Mouse (Mus musculus) frontal cortex, adult 2 months (tissue): ENCODE results near the gene Setdb2. TPM values are rescaled to one million over a fixed set of nuclear protein-coding genes. Genes with fewer than 3 reads are reported as not detected.
"Not testable (repeated sequence)": the region's sequence is repeated elsewhere in the genome, so short reads cannot be mapped to it uniquely, and the experiment has no call there.

Experiments used
- DNase-seq, 2 experiments: peaks; one replicate each; pipeline ENCODE4 v3.0.0; 2022; ENCODE audit warnings: low spot score in 1 of 2; ENCODE audit errors: extremely low spot score in 1 of 2
- polyA plus RNA-seq: library from polyadenylated mRNA; depleted of rRNA; stranded (reverse); fragments of >200 nt; gene quantifications from 2 replicates; pipeline ENCODE4 v1.2.3, GENCODE M21; 2012; rRNA removed

Setdb2 gene
- 4.9 and 5.7 TPM in 2 replicates for polyA plus RNA-seq

GRCm38 (mm10) chr14:59440558-59441471, at the start of gene Setdb2, which contains the start of gene Cab39l:
TSS of gene Setdb2 (minus strand) at chr14:59440884.
TSS of gene Cab39l (plus strand) at chr14:59440972.
- peak; percentile 85 to 95 for DNase-seq

DNA sequence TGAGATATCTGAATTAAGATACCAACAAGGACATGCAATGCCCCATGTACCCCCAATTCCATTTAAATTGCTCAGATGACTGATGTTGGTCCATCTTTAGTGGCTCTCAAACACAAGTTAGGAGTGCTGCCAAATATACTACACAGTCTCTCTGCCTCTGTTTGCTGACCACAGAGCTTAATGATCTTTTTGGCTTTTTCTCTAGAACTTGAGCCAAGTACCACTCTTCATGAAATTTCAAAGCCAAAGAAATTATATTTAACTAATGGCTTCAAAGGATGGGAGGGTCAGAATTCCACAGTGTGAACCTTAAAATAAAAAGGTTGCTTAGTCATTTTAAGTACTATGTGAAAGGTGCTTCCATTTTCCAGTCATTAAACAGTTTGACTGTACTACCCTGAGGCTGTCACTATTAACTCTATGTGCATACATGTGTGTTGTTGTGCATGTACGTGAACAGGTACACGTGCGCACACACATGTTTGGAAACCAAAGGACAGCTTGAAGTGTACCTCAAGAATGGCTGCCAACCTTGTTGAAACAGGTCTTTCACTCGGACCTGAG, 44.6 kb upstream of the Setdb2 start:
- no peak for DNase-seq

- peak; percentile 26 to 57 for DNase-seq
Measured at GRCm38 (mm10) chr14:59478699-59479098, 38.0 kb upstream of the Setdb2 start.

DNA sequence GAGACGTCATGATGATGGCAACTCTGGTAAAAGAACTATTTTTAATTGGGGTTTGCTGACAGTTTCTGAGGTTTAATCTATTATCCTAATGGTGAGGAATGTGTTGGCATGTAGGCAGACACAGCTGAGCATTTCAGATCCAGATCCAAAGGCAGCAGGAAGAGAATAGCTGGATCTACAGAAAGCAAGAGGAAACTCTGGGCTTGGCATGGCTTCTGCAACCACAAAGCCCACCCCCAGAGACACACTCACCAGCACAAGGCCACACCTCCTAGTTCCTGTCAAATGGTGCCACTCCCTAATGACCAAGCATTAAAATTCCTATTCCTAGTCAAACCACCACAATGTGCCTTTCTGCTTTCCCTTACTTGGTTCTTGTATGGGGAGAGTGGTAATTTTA, 30.1 kb upstream of the Setdb2 start:
- no peak for DNase-seq

- peak in 1 of 2 experiments; percentile 30 for DNase-seq
Measured at GRCm38 (mm10) chr14:59467798-59468197, 27.1 kb upstream of the Setdb2 start.

DNA sequence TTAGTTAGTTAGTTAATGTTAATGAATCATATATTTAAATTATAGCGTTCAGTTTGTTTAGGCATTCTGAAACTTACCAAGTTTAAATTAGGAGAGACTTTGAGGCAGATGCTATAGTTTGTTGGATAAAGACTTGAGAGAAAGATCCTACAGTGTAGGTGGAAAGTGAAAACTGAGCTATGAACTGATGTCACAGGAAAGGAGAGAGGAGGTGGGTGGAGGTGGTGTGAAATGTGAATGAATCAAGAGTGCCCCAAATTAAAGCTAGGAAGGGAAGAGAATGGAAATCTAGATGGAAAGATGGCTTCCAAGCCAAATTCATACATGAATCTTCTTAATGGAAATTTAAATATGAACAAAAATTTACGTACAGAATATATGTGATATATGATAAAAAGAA, 25.8 kb upstream of the Setdb2 start:
- DNase-seq, result peak in 1 of 2 experiments; percentile 60

GRCm38 (mm10) chr14:59447981-59448380, 7.3 kb upstream of the Setdb2 start:
- DNase-seq, result no peak

DNA sequence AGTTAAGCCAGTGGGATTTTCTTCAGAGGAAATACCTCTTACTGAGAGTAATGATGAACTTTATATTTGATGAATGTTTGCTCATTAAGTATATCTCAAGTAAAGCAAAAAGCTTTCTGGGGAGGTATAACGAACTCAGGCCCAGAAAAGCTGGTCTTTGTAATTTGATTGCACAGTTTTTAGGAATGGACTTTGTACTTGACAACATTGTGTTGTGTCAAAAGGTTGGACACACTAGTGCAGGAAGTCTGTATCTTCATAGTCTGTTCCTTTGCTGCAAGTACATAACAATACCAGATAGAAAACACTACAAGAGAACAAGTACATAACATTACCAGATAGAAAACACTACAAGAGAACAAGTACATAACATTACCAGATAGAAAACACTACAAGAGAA, 4.7 kb upstream of the Setdb2 start:
- no peak for DNase-seq

GRCm38 (mm10) chr14:59441472-59441805, 755 bp upstream of the Setdb2 start:
- DNase-seq, result no peak

GRCm38 (mm10) chr14:59440039-59440438, 645 bp downstream of the Setdb2 start:
- DNase-seq, result peak in 1 of 2 experiments; percentile 6

DNA sequence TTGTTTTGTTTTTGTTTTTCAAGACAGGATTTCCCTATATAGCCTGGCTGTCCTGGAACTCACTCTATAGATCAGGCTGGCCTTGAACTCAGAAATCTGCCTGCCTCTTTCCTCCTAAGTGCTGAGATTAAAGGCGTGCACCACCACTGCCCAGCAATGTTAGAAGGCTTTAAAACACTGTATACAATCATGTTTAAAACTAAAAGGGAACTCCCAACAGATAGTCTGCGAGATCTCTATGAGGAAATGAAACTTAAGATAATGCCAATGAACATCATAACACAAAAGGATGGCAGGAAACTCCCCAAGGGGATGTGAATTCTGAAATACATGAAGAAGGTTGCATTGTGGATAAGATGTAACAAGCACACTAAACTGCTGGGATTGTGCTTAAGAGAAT, 2.2 kb downstream of the Setdb2 start:
- no peak for DNase-seq

DNA sequence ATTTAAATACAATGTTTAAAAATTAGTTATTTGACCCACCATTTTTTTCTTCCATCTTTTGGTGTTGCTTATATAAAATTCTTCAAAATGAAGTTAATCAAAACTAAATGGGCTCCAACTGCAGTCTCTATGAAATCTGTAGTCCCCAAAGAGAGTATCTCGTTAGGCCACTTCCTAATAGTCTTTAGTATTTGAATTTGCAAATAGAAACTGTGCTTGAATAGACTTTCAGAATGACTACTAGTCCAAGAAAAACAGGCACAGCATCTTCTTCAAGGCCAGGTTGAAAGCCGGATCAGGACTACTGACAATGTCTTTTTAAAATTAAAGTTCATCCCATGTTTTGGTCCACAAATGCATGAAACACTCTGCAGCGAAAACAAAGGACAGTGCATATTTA, 3.3 kb downstream of the Setdb2 start:
- no peak for DNase-seq

DNA sequence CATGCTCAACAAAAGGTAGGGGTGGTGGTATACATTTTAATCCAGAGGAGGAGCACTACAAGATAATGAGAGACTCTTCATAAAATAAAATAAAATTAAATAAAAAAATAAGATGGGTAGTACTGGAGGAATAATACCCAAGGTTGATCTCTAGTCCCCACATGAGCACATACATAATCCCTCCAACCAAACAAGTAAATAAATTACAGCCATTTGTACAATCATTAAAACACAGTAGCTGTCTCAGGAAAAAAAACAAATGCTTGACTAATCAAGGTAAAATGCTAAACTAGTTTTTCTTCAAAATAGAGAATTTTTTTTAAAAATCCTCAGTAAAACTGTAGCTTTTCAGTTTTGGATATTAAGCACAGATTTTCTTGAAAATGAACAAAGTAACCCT, 5.5 kb downstream of the Setdb2 start:
- DNase-seq, result no peak

DNA sequence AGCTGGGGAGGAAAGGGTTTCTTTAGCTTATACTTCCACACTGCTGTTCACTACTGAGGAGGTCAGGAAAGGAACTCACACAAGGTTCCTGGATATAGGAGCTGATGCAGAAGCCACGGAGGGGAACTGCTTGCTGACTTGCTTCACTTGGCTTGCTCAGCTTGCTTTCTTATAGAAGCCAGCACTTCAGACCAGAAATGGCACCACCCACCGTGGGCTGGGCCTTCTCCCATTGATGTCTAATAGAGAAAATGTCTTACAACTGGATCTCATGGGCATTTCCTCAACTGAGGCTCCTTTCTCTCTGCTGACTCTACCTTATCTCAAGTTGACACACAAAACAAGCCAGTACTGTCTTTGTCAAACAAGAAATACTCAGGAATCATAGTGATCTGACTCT, 6.8 kb downstream of the Setdb2 start:
- no peak for DNase-seq

GRCm38 (mm10) chr14:59430556-59430955, 10.1 kb downstream of the Setdb2 start:
- DNase-seq, result no peak

DNA sequence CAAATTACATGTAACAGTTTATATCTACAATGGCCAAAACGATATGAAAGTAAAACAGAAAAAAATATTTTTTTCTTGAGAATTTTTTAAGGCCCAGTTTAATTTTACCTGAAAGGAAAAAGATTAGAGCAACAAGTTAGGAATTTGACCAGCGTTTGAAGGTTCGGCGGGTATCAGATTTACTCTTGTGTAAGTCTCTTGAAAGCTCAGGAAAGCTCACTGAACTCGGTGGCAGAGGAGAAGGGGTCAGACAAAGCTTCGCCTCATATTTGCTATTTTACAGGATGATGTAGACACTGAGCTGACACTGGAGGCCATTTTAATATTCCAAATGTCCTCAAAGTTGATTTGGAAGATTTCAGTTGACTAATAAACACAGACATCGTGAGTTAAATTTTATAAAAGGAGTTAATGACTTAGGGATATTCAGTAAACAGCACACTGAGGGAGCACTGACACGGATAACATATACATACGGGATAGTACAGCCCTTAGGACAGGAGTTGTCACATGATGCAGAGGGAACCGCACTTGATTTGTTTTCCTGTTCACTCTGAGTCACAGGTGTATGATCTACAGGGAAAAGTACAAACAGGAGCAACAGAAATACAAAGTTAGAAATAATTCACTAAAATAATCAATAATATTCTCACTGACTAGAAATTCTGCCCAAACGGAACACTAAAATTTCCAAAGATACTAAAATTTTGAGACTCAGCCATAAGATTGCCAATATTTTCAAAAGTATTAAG, 17.6 kb downstream of the Setdb2 start:
- no peak for DNase-seq

- no peak for DNase-seq
Measured at GRCm38 (mm10) chr14:59418171-59418570, 22.5 kb downstream of the Setdb2 start.

- not testable (repeated sequence) for DNase-seq
Measured at GRCm38 (mm10) chr14:59414979-59415378, 25.7 kb downstream of the Setdb2 start.

DNA sequence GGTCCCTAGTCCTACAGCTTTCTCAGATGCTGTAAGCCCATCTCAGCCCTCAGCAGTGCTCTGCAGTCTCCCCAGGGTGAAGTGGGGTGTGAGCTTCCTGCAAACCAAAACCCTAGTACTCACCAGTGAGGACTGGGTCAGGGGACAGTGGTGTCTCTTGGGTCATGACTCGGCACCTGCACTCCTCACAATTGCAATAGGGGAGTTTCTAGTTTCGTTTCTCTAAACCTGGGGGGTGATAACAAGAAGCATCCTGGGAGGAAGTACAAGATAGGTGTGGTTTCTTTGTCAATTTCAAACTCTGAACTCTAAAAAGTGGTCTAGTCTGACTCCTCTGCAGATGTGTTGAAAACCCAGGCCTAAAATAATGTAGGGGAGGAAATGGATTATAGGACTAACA, 43.7 kb downstream of the Setdb2 start:
- no peak for DNase-seq

DNA sequence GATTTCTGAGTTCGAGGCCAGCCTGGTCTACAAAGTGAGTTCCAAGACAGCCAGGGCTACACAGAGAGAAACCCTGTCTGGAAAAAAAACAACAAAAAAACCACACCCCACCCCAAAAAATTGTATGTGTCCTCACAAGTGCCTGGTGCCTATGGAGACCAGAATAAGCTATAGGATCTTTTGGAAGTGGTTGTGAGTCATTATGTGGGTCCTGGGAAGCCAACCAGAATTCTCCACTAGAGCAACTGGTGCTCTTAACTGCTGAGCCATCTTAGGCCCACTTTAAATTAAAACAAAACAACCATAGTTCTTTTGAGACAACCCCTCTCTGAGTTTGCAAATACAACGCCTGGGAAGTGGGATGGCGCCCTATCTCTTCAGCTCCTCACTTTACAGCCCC, 45.4 kb downstream of the Setdb2 start, which contains the start of gene Phf11c:
Gene Phf11c (minus strand): TSS at position 101 of the 400 bp plus-strand sequence.
- no peak for DNase-seq

GRCm38 (mm10) chr14:59390181-59390580, 50.5 kb downstream of the Setdb2 start:
- peak; percentile 22 to 60 for DNase-seq
